Mouse (Mus musculus) myocyte (in vitro differentiated cells): ENCODE results near the gene Ostc.

ENCODE experiments used
- CEBPB ChIP-seq: IDR thresholded peaks from 2 replicates; pipeline ENCODE4 v1.6.1; 2011; ENCODE audit warnings: mild to moderate bottlenecking, moderate library complexity; ENCODE audit not compliant: poor library complexity, insufficient read depth, severe bottlenecking
- E2F4 ChIP-seq: IDR thresholded peaks from one replicate; pipeline ENCODE4 v1.6.1; 2011; ENCODE audit warnings: mild to moderate bottlenecking, control low read depth, moderate library complexity; ENCODE audit not compliant: insufficient read depth
- MAX ChIP-seq: IDR thresholded peaks from one replicate; pipeline ENCODE4 v1.6.1; 2011; ENCODE audit warnings: low read depth, mild to moderate bottlenecking, control low read depth
- MYOD1 ChIP-seq, 3 experiments: IDR thresholded peaks; one replicate each; pipeline ENCODE4 v1.6.1; 2011; ENCODE audit warnings: control low read depth in 2 of 3, low read depth in 2 of 3, mild to moderate bottlenecking in 2 of 3, moderate library complexity in 1 of 3; ENCODE audit not compliant: insufficient read length in 2 of 3, control insufficient read depth in 1 of 3
- MYOG ChIP-seq, 3 experiments: IDR thresholded peaks; one replicate each; pipeline ENCODE4 v1.6.1; 2011; ENCODE audit warnings: control low read depth in 2 of 3, low read depth in 2 of 3, mild to moderate bottlenecking in 2 of 3; ENCODE audit not compliant: insufficient read length in 2 of 3, control insufficient read depth in 1 of 3, insufficient read depth in 1 of 3
- POLR2A ChIP-seq: IDR thresholded peaks from one replicate; pipeline ENCODE4 v1.6.1; 2011; ENCODE audit warnings: low read depth, mild to moderate bottlenecking, control low read depth, moderate library complexity; ENCODE audit not compliant: insufficient read length
- POLR2AphosphoS2 ChIP-seq: IDR thresholded peaks from one replicate; pipeline ENCODE4 v1.6.1; 2011; ENCODE audit warnings: low read depth, control low read depth; ENCODE audit not compliant: insufficient read length
- REST ChIP-seq: IDR thresholded peaks from one replicate; pipeline ENCODE4 v1.6.1; 2011; ENCODE audit warnings: mild to moderate bottlenecking, control low read depth, moderate library complexity; ENCODE audit not compliant: insufficient read depth, insufficient read length
- SRF ChIP-seq: IDR thresholded peaks from one replicate; pipeline ENCODE4 v1.6.1; 2011; ENCODE audit warnings: low read depth; ENCODE audit not compliant: control insufficient read depth, insufficient read length
- TCF12 ChIP-seq: IDR thresholded peaks from one replicate; pipeline ENCODE4 v1.6.1; 2011; ENCODE audit warnings: mild to moderate bottlenecking, control low read depth; ENCODE audit not compliant: poor library complexity, insufficient read depth, severe bottlenecking
- TCF3 ChIP-seq: IDR thresholded peaks from one replicate; pipeline ENCODE4 v1.6.1; 2011; ENCODE audit warnings: low read depth, control low read depth; ENCODE audit not compliant: insufficient read length
- USF1 ChIP-seq: IDR thresholded peaks from one replicate; pipeline ENCODE4 v1.6.1; 2011; ENCODE audit warnings: low read depth, mild to moderate bottlenecking, control low read depth, moderate library complexity

- TF ChIP-seq POLR2A (no peak), POLR2AphosphoS2 (no peak), E2F4 (no peak), USF1 (no peak), MAX (no peak), MYOG (IDR thresholded peaks at IDR 0.05; ENCODE audit: control insufficient read depth in 1 of 3, insufficient read depth in 1 of 3, insufficient read length in 2 of 3, low read depth in 2 of 3) (no peak), TCF12 (no peak), CEBPB (no peak), MYOD1 (IDR thresholded peaks at IDR 0.05; ENCODE audit: control insufficient read depth in 1 of 3, insufficient read length in 2 of 3, low read depth in 2 of 3) (no peak), TCF3 (no peak), REST (no peak), SRF (no peak)
Measured at GRCm38 (mm10) chr3:130660619-130661018, 48.6 kb downstream of the Ostc start.
